Mouse (Mus musculus) E14TG2a.4 (cell line): ENCODE measurements around the gene Scarb1.

ENCODE experiments used
- H3K27me3 ChIP-seq: 2 replicates; pipeline ENCODE4 v1.6.1; 2014; ENCODE audit warnings: low read length, control low read depth; ENCODE audit not compliant: insufficient read depth
- H3K36me3 ChIP-seq: 2 replicates; pipeline ENCODE4 v1.6.1; 2014; ENCODE audit warnings: low read length, control low read depth; ENCODE audit not compliant: insufficient read depth
- H3K4me1 ChIP-seq: replicated peaks from 2 replicates; pipeline ENCODE4 v1.6.1; 2014; ENCODE audit warnings: low read depth, low read length, control low read depth
- H3K4me3 ChIP-seq: replicated peaks from 2 replicates; pipeline ENCODE4 v1.5.1; 2014; ENCODE audit warnings: mild to moderate bottlenecking, low read length
- H3K9me3 ChIP-seq: 2 replicates; pipeline ENCODE4 v1.6.1; 2014; ENCODE audit warnings: low read length, control low read depth
- CTCF ChIP-seq: conservative IDR thresholded peaks from 2 replicates; pipeline ENCODE4 v1.5.1; 2014; ENCODE audit warnings: low read length
- NANOG ChIP-seq: IDR thresholded peaks from 2 replicates; pipeline ENCODE4 v1.6.1; 2014; ENCODE audit warnings: borderline replicate concordance, low read length, mixed read lengths
- POU5F1 ChIP-seq: IDR thresholded peaks from 2 replicates; pipeline ENCODE4 v1.6.1; 2014; ENCODE audit warnings: low read length, borderline replicate concordance

Gene Scarb1

DNA sequence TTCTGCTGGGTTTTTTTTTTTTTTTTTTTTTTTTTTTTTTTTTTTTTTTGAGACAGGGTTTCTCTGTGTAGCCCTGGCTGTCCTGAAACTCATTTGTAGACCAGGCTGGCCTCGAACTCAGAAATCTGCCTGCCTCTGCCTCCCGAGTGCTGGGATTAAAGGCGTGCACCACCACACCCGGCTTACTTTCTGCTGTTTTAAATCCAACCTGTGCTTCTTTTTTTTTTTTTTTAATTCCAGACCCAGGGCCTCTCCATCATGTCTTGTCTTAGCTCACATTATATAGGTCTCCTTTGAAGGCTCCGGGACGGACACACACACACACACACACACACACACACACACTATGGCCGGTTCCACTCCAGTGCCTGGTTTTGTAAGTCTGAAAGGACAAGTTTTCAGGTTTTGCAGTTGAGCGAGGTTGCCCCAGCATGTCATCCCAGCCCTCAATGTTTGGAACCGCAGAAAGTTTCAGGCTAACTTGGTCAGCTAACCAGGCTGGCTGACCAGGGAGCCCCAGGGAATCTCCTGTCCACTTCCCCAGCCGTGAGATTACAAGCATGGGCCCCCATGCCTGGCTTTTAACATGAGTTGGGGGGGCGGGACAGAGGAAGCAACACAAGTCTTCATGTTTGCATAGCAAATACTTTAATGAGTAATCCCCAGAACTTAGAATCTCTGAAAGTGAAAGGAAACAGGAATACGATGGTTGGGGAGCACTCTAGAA lies 16.8 kb upstream of the Scarb1 start:
- Histone ChIP-seq H3K4me3 (no peak overlapping the region), H3K9me3 (peaks cover 9% of the 10 kb centered on the region; the same call in 1 of the 2 replicates), H3K4me1 (peaks cover 24% of the 10 kb centered on the region), H3K27me3 (no peaks in the 10 kb centered on the region), H3K36me3 (no peaks in the 10 kb centered on the region)
- no peak for TF ChIP-seq POU5F1
- no peak for TF ChIP-seq NANOG
- TF ChIP-seq CTCF: no peak

DNA sequence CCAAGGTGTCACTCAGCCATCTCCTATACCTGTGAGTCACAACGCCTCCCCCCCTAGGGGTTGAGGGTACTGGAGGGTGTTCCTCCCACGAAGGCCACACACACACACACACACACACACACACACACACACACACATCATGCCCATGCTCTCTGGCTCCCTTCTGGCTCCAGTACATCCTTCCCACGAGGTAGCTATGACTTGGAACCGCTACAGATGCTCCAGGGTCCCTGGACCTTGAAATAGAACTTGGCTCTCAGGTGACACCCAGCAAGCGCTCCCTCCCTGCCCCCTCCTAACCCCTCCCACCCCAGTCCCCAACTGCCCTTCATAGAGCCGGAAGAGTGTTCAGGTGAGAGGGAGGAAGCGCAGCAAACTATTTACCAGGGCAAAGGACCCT lies 14.8 kb upstream of the Scarb1 start:
- Histone ChIP-seq H3K4me3 (0 out of 2 replicates have a peak overlapping the region, but pooled peaks have one; percentile 26), H3K9me3 (peaks cover 9% of the 10 kb centered on the region; the same call in 1 of the 2 replicates), H3K36me3 (no peaks in the 10 kb centered on the region), H3K27me3 (no peaks in the 10 kb centered on the region), H3K4me1 (peaks cover 24% of the 10 kb centered on the region)
- TF ChIP-seq NANOG: no peak
- no peak for TF ChIP-seq POU5F1
- TF ChIP-seq CTCF: no peak

DNA sequence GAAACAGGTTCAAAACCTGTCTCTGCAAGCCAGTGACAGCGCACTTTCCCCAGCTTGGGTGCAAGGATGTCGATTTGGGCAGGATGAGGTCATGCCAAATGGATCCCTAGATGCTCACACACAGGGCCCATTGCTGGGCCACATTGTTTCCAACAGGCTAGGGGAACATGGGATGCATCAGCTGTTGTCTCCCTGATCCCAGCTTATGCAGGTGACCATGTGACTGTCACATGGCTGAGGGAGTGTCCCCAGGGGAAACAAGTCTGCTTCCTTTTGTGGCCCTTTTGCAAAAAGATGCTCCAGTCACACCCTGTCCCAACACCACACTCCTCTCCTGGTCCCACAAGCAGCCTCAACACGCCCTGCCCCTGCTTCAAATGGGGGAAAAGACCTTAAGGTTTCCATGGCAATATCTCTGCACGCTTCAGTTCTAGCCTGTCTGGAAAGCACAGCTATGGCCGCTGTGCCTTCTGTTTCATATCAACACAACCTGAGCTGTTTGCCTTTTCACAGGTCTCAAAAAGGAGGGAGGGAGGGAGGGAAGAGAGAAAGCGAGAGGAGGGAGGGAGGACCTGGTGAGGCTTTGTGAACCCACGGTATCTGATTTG lies 14.1 kb upstream of the Scarb1 start:
- H3K4me3 ChIP-seq: 0 out of 2 replicates have a peak overlapping the region, but pooled peaks have one; percentile 26
- peaks cover 9% of the 10 kb centered on the region; the same call in 1 of the 2 replicates for H3K9me3 ChIP-seq
- no peaks in the 10 kb centered on the region for H3K36me3 ChIP-seq
- H3K27me3 ChIP-seq: no peaks in the 10 kb centered on the region
- peaks cover 23% of the 10 kb centered on the region for H3K4me1 ChIP-seq
- TF ChIP-seq CTCF (no peak), NANOG (no peak), POU5F1 (no peak)

DNA sequence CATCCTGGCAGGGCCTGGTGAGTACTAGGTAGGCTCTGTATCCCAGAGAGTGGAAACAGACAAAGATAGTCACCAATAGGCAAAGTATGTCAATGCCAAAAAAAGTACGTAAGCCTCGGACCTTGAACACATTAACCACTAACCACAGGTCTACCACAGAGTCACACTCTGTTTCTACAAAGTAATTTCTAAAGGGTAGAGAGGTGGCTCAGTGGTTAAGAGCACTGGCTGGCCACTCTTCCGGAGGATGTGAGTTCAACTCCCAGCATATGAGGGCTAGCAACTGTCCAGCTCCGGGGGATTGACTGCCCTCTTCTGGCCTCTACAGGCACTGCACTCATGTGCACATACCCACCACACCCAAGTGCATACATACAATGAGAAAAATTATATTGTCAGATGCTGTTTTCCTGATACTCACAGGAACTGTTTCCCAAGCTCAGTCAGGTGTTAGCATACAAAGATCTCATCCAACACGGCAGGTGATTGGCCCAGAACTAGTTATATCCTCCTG lies 11.9 kb upstream of the Scarb1 start:
- Histone ChIP-seq H3K4me1 (peaks cover 23% of the 10 kb centered on the region), H3K4me3 (no peak overlapping the region), H3K27me3 (0 out of 2 replicates have a peak, but pooled peaks cover 2% of the 10 kb centered on the region), H3K9me3 (peaks cover 7% of the 10 kb centered on the region; the same call in 1 of the 2 replicates), H3K36me3 (no peaks in the 10 kb centered on the region)
- no peak for TF ChIP-seq POU5F1
- TF ChIP-seq CTCF: peak; percentile 48

DNA sequence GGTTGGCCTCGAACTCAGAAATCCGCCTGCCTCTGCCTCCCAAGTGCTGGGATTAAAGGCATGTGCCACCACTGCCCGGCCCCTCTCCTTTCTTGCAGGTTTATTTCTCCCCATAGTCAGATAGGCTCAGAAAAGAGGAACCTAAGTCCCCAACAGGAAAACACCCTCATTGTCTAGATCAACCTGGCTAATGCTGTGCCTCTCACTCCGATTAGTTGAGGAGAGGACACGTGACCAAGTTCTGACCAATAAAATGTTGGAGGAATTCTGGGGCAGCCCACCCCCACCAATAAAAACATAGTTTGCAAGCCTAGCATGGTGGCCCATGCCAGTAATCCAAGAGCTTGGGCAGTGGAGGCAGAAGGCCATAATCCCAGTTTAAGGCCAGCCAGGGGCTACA lies 11.0 kb upstream of the Scarb1 start:
- H3K9me3 ChIP-seq: peaks cover 4% of the 10 kb centered on the region; the same call in 1 of the 2 replicates
- H3K4me3 ChIP-seq: no peak overlapping the region
- 0 out of 2 replicates have a peak, but pooled peaks cover 2% of the 10 kb centered on the region for H3K27me3 ChIP-seq
- H3K36me3 ChIP-seq: no peaks in the 10 kb centered on the region
- no peak for TF ChIP-seq POU5F1
- no peak for TF ChIP-seq NANOG
- TF ChIP-seq CTCF: no peak
- H3K4me1 ChIP-seq: peaks cover 24% of the 10 kb centered on the region

DNA sequence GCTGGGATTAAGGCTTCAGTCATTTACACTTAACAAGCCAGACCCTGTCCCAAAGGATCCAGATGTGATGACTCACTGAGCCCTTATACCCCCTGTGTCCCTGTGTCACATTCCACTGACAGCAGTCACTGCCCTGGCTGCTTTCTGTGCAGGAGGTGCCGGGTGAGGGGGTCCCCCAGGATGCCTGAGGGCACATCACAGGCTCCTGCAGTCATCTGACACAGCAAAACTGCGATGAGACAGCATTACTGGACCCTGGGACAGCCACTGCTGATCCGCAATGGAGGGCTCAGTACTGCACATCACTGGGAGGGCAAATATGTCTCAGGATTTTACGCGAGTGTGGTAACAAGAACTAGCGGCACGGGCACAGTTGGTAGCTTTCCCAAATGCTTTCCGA lies 10.2 kb upstream of the Scarb1 start:
- no peaks in the 10 kb centered on the region for H3K36me3 ChIP-seq
- H3K9me3 ChIP-seq: peaks cover 4% of the 10 kb centered on the region; the same call in 1 of the 2 replicates
- H3K4me1 ChIP-seq: peaks cover 26% of the 10 kb centered on the region
- no peak overlapping the region for H3K4me3 ChIP-seq
- no peak for TF ChIP-seq CTCF
- TF ChIP-seq POU5F1: no peak
- TF ChIP-seq NANOG: no peak
- 0 out of 2 replicates have a peak, but pooled peaks cover 2% of the 10 kb centered on the region for H3K27me3 ChIP-seq

DNA sequence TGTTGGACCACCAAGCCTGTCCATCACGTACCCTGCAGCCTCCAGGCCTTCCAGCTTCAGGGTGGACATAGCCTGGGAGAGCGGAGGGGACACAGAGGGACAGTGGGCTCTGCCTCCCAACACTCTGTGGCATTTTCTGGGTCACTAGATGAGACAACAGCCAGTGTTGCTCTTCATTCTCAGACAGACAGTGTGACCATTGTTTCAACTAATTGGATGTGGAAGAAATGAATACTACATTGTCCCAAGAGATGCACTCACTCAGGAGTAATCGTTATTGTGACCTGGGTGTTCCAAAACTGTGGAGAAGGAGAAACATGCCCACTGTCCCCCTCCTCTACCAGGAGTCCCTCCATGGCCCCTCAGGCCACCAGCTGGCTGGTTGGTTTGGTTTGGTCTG lies 8.5 kb upstream of the Scarb1 start:
- Histone ChIP-seq H3K36me3 (no peaks in the 10 kb centered on the region), H3K9me3 (peaks cover 4% of the 10 kb centered on the region; the same call in 1 of the 2 replicates), H3K4me3 (no peak overlapping the region), H3K4me1 (peaks cover 11% of the 10 kb centered on the region), H3K27me3 (peaks cover 12% of the 10 kb centered on the region; the same call in 1 of the 2 replicates)
- TF ChIP-seq CTCF (no peak), NANOG (no peak), POU5F1 (no peak)

DNA sequence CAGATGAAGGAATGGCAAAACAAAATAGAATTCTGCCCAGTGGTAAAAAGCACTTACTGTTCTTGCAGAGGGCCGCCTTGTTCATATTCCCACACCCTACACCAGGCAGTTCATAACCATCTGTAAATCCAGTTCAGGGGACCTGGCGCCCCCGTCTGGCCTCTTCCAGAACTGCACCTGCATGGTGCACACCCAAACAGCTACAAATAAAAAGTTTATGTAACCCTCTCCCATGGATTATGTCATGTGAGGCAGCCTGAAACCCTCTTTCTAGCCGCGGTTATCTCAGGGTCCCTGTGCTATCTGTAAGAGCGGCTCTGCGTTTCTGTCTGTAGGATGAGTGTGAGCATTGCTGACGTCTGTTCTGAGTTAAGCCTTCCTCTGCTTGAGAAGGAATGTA lies 7.6 kb upstream of the Scarb1 start:
- no peak for TF ChIP-seq NANOG
- TF ChIP-seq CTCF: peak; percentile 99
- H3K4me1 ChIP-seq: peaks cover 9% of the 10 kb centered on the region; the same call in 1 of the 2 replicates
- H3K36me3 ChIP-seq: no peaks in the 10 kb centered on the region
- H3K4me3 ChIP-seq: no peak overlapping the region
- H3K9me3 ChIP-seq: peaks cover 4% of the 10 kb centered on the region; the same call in 1 of the 2 replicates
- peaks cover 14% of the 10 kb centered on the region; the same call in 1 of the 2 replicates for H3K27me3 ChIP-seq
